Mouse (Mus musculus): ENCODE results near the gene Ccn2. TPM values are rescaled to one million over a fixed set of nuclear protein-coding genes. Genes with fewer than 3 reads are reported as not detected.

Ccn2 gene
- 1.4 and 2.3 TPM in 2 replicates for polyA plus RNA-seq (2016; fragmentation: Nextera tagmentation; extraction: Ambion mirVana)

- H3K36me3 ChIP-seq = no peaks in the 10 kb centered on the region
- H3K27ac ChIP-seq = no peak within 1 kb of the TSS
- no peaks in the 10 kb centered on the region for H3K9me3 ChIP-seq (replicated peaks)
- H3K9ac ChIP-seq = no peak within 1 kb of the TSS
- H3K4me2 ChIP-seq = peak within 1 kb of the TSS; percentile 55
- peak within 1 kb of the TSS; percentile 48 for H3K4me3 ChIP-seq
- WGBS (ENCODE audit: insufficient replicate concordance) = 2% methylated on average over 53 of the region's 53 CpGs
- peak; percentile 60 for ATAC-seq
- peaks cover 45% of the 10 kb centered on the region for H3K27me3 ChIP-seq (replicated peaks)
- H3K4me1 ChIP-seq = 0 out of 2 replicates have a peak, but pooled peaks cover 7% of the 10 kb centered on the region
Observed at GRCm38 (mm10) chr10:24595250-24596002, at the start of gene Ccn2. TSS of gene Ccn2 (plus strand) at chr10:24595442.

DNA sequence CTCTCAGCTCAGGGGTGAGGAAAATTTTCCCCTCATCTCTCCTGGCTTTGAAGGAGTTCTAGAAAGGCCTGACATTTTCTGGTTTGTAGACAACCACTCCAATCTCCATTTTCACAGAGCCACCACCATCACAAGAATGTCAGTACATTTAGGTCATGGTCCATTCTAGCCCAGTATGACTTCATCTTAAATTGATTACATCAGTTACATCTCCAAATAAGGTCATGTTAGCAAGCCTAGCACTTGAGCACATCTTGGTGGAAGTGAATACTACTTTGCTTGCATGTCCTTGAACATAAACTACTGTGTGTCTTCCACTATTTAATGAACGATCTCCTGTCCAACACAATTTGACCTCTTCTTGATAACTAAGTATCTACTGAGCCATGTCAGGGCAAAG is 42.4 kb upstream of the Ccn2 start:
- Histone ChIP-seq H3K4me1 (no peaks in the 10 kb centered on the region), H3K4me3 (no peak overlapping the region), H3K27ac (no peak overlapping the region), H3K9me3 (replicated peaks) (no peaks in the 10 kb centered on the region), H3K27me3 (replicated peaks) (no peaks in the 10 kb centered on the region), H3K9ac (no peak overlapping the region), H3K36me3 (no peaks in the 10 kb centered on the region), H3K4me2 (no peak overlapping the region)
- 90% methylated on average over 1 of the region's 1 CpGs for WGBS (ENCODE audit: insufficient replicate concordance)
- no peak for ATAC-seq

DNA sequence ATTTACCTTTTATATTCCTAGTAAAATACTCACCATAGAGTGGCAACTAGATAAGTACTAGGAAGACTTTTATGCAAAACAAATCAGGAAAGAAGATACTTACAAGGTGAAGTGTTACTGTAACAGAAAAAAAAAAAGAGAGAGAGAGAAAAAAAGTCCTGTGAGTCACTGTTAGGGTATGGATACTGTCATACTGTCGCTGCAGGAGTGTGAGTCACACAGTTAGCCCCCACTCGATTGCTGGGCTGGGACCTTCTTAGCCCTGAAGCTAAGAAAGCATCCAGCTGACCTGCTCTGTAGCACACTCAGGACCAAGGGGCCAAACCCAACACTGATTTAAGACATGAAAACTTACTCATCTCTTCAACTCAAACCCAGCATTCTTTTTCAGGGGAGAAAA is 41.2 kb upstream of the Ccn2 start:
- Histone ChIP-seq H3K4me1 (no peaks in the 10 kb centered on the region), H3K36me3 (no peaks in the 10 kb centered on the region), H3K4me3 (no peak overlapping the region), H3K9me3 (replicated peaks) (no peaks in the 10 kb centered on the region), H3K4me2 (no peak overlapping the region), H3K27ac (no peak overlapping the region), H3K27me3 (replicated peaks) (no peaks in the 10 kb centered on the region), H3K9ac (no peak overlapping the region)
- no peak for ATAC-seq
- WGBS (ENCODE audit: insufficient replicate concordance) = 45% methylated on average over 2 of the region's 2 CpGs

- no peak overlapping the region for H3K9ac ChIP-seq
- H3K4me1 ChIP-seq = no peaks in the 10 kb centered on the region
- ATAC-seq = no peak
- H3K4me2 ChIP-seq = no peak overlapping the region
- WGBS (ENCODE audit: insufficient replicate concordance) = 73% methylated on average over 2 of the region's 2 CpGs
- H3K27me3 ChIP-seq (replicated peaks) = no peaks in the 10 kb centered on the region
- no peaks in the 10 kb centered on the region for H3K9me3 ChIP-seq (replicated peaks)
- no peak overlapping the region for H3K27ac ChIP-seq
- no peak overlapping the region for H3K4me3 ChIP-seq
- H3K36me3 ChIP-seq = no peaks in the 10 kb centered on the region
Observed at GRCm38 (mm10) chr10:24558366-24558765, 36.9 kb upstream of the Ccn2 start.

DNA sequence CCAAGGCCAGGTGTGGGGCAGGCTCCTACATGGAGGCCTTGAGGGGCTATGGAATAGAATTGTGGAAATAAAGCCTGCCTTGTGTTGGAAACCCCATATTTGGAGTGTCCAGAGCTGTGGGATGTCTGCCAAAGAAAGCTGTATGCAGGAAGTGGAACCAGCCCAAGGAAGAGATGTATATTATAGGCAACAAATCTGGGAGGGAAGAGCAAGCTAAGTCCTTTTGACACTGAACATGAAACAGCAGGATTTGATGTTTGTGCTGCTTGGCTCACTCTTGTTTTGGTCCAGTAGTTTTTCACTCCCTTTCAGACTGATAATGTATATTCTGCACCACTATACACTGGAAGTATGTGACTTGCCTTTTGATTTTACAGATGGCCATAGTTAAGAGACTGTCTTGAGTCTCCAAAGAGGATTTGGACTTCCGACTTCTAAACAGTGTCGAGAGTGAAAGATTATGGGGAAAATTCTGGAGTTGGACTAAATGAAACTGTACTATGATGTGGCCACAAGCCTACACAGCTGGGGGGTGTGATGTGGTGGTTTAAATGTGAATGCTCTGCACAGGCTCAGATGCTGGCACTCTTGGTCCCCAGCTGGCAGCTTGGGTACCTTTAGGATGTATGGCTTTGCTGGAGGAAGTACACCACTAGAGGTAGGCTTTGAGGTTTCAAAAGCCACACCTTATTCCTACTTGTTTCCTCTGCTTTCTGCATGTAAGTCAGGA is 25.4 kb upstream of the Ccn2 start:
- no peaks in the 10 kb centered on the region for H3K27me3 ChIP-seq (replicated peaks)
- H3K36me3 ChIP-seq = no peaks in the 10 kb centered on the region
- H3K27ac ChIP-seq = no peak overlapping the region
- H3K9ac ChIP-seq = no peak overlapping the region
- no peaks in the 10 kb centered on the region for H3K4me1 ChIP-seq
- no peak for ATAC-seq
- 73% methylated on average over 2 of the region's 2 CpGs for WGBS (ENCODE audit: insufficient replicate concordance)
- H3K4me2 ChIP-seq = no peak overlapping the region
- no peak overlapping the region for H3K4me3 ChIP-seq
- no peaks in the 10 kb centered on the region for H3K9me3 ChIP-seq (replicated peaks)

- H3K36me3 ChIP-seq = no peaks in the 10 kb centered on the region
- no peaks in the 10 kb centered on the region for H3K4me1 ChIP-seq
- no peaks in the 10 kb centered on the region for H3K9me3 ChIP-seq (replicated peaks)
- no peak for ATAC-seq
- H3K27ac ChIP-seq = no peak overlapping the region
- H3K9ac ChIP-seq = no peak overlapping the region
- WGBS (ENCODE audit: insufficient replicate concordance) = 65% methylated on average over 4 of the region's 4 CpGs
- no peak overlapping the region for H3K4me2 ChIP-seq
- no peaks in the 10 kb centered on the region for H3K27me3 ChIP-seq (replicated peaks)
- no peak overlapping the region for H3K4me3 ChIP-seq
Observed at GRCm38 (mm10) chr10:24572044-24572960, 22.9 kb upstream of the Ccn2 start.

DNA sequence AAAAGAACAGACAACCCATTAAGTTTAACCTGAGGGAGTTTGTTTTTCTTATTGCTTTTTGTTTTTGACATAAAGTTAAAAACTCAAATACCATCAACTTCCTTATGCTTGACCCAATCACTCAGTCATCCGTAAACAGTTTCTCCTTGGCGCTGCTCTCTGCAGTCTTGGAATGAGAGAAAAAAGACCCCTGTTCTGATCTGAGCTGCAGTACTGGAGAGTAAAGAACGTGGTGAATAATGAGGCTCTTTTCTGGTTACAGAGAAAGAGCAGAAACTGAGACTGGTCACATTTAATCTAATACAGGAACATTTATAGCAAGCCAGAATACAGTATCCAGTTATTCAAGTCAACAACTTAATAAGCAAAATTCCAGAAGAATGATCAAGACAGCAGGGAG is 21.8 kb upstream of the Ccn2 start:
- WGBS (ENCODE audit: insufficient replicate concordance) = 73% methylated on average over 3 of the region's 3 CpGs
- Histone ChIP-seq H3K9ac (no peak overlapping the region), H3K27ac (no peak overlapping the region), H3K4me1 (no peaks in the 10 kb centered on the region), H3K9me3 (replicated peaks) (no peaks in the 10 kb centered on the region), H3K4me2 (no peak overlapping the region), H3K4me3 (no peak overlapping the region), H3K27me3 (replicated peaks) (no peaks in the 10 kb centered on the region), H3K36me3 (no peaks in the 10 kb centered on the region)
- no peak for ATAC-seq

DNA sequence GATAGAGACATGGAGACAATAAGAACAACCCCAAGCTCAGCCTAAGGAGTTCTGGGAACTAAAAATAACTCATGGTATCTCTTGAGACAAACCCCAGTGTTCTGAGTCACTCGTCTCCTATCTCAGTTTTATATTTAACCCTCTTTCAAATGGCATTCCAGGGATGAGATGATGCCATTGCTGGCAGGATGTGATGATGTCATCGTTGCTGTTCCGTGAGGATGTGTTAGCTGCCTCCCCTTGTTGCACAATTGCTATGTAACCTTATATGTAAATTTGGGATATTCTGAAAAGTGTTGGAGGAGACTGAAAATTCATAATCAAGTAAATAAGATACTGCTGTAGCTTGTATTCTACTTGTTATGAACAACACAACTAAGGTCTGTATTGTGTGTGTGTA is 14.2 kb upstream of the Ccn2 start:
- 49% methylated on average over 3 of the region's 3 CpGs for WGBS (ENCODE audit: insufficient replicate concordance)
- H3K9me3 ChIP-seq (replicated peaks) = no peaks in the 10 kb centered on the region
- H3K27me3 ChIP-seq (replicated peaks) = no peaks in the 10 kb centered on the region
- H3K9ac ChIP-seq = no peak overlapping the region
- no peak overlapping the region for H3K27ac ChIP-seq
- H3K4me2 ChIP-seq = no peak overlapping the region
- ATAC-seq = no peak
- no peak overlapping the region for H3K4me3 ChIP-seq
- no peaks in the 10 kb centered on the region for H3K36me3 ChIP-seq
- H3K4me1 ChIP-seq = no peaks in the 10 kb centered on the region

- H3K4me2 ChIP-seq = no peak overlapping the region
- 62% methylated on average over 4 of the region's 4 CpGs for WGBS (ENCODE audit: insufficient replicate concordance)
- H3K9ac ChIP-seq = no peak overlapping the region
- H3K9me3 ChIP-seq (replicated peaks) = no peaks in the 10 kb centered on the region
- H3K4me1 ChIP-seq = no peaks in the 10 kb centered on the region
- no peaks in the 10 kb centered on the region for H3K36me3 ChIP-seq
- peaks cover 5% of the 10 kb centered on the region; the same call in 1 of the 2 replicates for H3K27me3 ChIP-seq (replicated peaks)
- no peak overlapping the region for H3K27ac ChIP-seq
- ATAC-seq = no peak
- no peak overlapping the region for H3K4me3 ChIP-seq
Observed at GRCm38 (mm10) chr10:24588824-24589223, 6.4 kb upstream of the Ccn2 start.

GRCm38 (mm10) chr10:24589238-24589637 is 6.0 kb upstream of the Ccn2 start:
- H3K4me1 ChIP-seq = no peaks in the 10 kb centered on the region
- 71% methylated on average over 9 of the region's 9 CpGs for WGBS (ENCODE audit: insufficient replicate concordance)
- no peak overlapping the region for H3K27ac ChIP-seq
- H3K36me3 ChIP-seq = no peaks in the 10 kb centered on the region
- no peak overlapping the region for H3K4me3 ChIP-seq
- no peak overlapping the region for H3K9ac ChIP-seq
- peaks cover 9% of the 10 kb centered on the region; the same call in 1 of the 2 replicates for H3K27me3 ChIP-seq (replicated peaks)
- H3K9me3 ChIP-seq (replicated peaks) = no peaks in the 10 kb centered on the region
- ATAC-seq = no peak
- no peak overlapping the region for H3K4me2 ChIP-seq

- Histone ChIP-seq H3K36me3 (no peaks in the 10 kb centered on the region), H3K27ac (no peak overlapping the region), H3K4me1 (no peaks in the 10 kb centered on the region), H3K4me2 (no peak overlapping the region), H3K4me3 (no peak overlapping the region), H3K9me3 (replicated peaks) (no peaks in the 10 kb centered on the region), H3K27me3 (replicated peaks) (peaks cover 21% of the 10 kb centered on the region), H3K9ac (no peak overlapping the region)
- WGBS (ENCODE audit: insufficient replicate concordance) = 61% methylated on average over 4 of the region's 4 CpGs
- ATAC-seq = no peak
Observed at GRCm38 (mm10) chr10:24590546-24590945, 4.7 kb upstream of the Ccn2 start.

DNA sequence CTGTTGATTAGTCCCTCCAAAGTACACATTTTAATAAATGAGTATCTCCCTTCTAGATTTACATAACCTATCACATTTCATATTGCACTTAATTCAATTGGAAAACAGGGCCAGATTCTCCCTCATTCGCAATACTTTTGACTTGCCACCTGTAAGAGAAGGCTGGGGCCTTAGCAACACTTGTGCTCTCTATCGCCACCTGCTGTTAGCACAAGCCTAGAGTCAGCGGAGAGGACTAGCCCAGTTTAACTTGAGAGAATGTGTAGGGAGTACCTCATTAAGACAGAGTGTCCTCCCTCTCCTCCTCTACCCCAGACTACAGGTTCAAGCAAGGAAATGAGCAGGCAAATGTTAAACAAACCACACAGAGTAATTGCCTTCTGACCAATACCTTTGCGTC is 4.1 kb upstream of the Ccn2 start:
- Histone ChIP-seq H3K4me2 (no peak overlapping the region), H3K4me1 (0 out of 2 replicates have a peak, but pooled peaks cover 4% of the 10 kb centered on the region), H3K27ac (no peak overlapping the region), H3K4me3 (no peak overlapping the region), H3K9me3 (replicated peaks) (no peaks in the 10 kb centered on the region), H3K27me3 (replicated peaks) (peaks cover 27% of the 10 kb centered on the region), H3K9ac (no peak overlapping the region), H3K36me3 (no peaks in the 10 kb centered on the region)
- WGBS (ENCODE audit: insufficient replicate concordance) = 26% methylated on average over 4 of the region's 4 CpGs
- ATAC-seq = no peak
